ENCODE assay signal across 8 mouse cellular contexts in genomic region chr11:116671845-116672434, GRCm38 (mm10). TPM values are rescaled to one million over a fixed set of nuclear protein-coding genes. Genes with fewer than 3 reads are reported as not detected.
DNase-seq lines count a peak whose midpoint lies in the region; ATAC-seq lines count a peak whose summit lies in the region.

No protein-coding gene starts in this region.

- H3K4me2 ChIP-seq in limb, embryonic 13.5 days (replicated peaks) = peak overlapping the region; percentile 92
- H3K4me2 ChIP-seq in stomach, embryonic 15.5 days = peak overlapping the region; percentile 77

- no peaks in the 10 kb centered on the region for H3K27me3 ChIP-seq in limb, embryonic 13.5 days
- H3K27me3 ChIP-seq in stomach, embryonic 15.5 days (replicated peaks) = 0 out of 2 replicates have a peak, but pooled peaks cover 9% of the 10 kb centered on the region

- peak; percentile 44 for DNase-seq in cerebellum, adult 9-11 months
- DNase-seq in cerebellum, postnatal 14 days = no peak
- peak; percentile 36 for DNase-seq in thymus, postnatal 4 days
- DNase-seq in thymus, postnatal 10 days (ENCODE audit: low spot score in 2 of 2) = no peak
- DNase-seq in adrenal gland, adult (ENCODE audit: inconsistent age in 2 of 2, low spot score in 1 of 2) = no peak
- no peak for DNase-seq in adrenal gland, postnatal 25 days

- peaks cover 39% of the 10 kb centered on the region for H3K4me1 ChIP-seq in limb, embryonic 13.5 days
- peaks cover 30% of the 10 kb centered on the region for H3K4me1 ChIP-seq in stomach, embryonic 15.5 days

- no peak; the same call in 1 of the 2 replicates for ATAC-seq in limb, embryonic 13.5 days (ENCODE audit: low FRiP score, low read depth)
- ATAC-seq in stomach, embryonic 15.5 days (ENCODE audit: insufficient read depth, low FRiP score, low read depth) = no peak

- peak overlapping the region; percentile 81 for H3K27ac ChIP-seq in limb, embryonic 13.5 days
- peak overlapping the region; percentile 64 for H3K27ac ChIP-seq in stomach, embryonic 15.5 days

- no peaks in the 10 kb centered on the region for H3K9me3 ChIP-seq in limb, embryonic 13.5 days
- no peaks in the 10 kb centered on the region for H3K9me3 ChIP-seq in stomach, embryonic 15.5 days

- peak overlapping the region; percentile 91 for H3K4me3 ChIP-seq in limb, embryonic 13.5 days
- H3K4me3 ChIP-seq in stomach, embryonic 15.5 days (replicated peaks) = peak overlapping the region; percentile 70

- WGBS in limb, embryonic 13.5 days = under 1% methylated on average over 24 of the region's 24 CpGs
- under 1% methylated on average over 24 of the region's 24 CpGs for WGBS in stomach, embryonic 15.5 days

- H3K9ac ChIP-seq in limb, embryonic 13.5 days = peak overlapping the region; percentile 93
- H3K9ac ChIP-seq in stomach, embryonic 15.5 days = peak overlapping the region; percentile 65

- peaks cover 42% of the 10 kb centered on the region for H3K36me3 ChIP-seq in limb, embryonic 13.5 days
- peaks cover 38% of the 10 kb centered on the region for H3K36me3 ChIP-seq in stomach, embryonic 15.5 days

RNA-seq across cellular contexts. Expression of gene Cygb, which starts 17.8 kb away (rescaled TPM):
- polyA plus RNA-seq in limb, embryonic 13.5 days (2015; fragmentation: Nextera tagmentation; extraction: Ambion mirVana) = 6.0 and 7.2 TPM in 2 replicates
- 16.7 and 17.7 TPM in 2 replicates for polyA plus RNA-seq in stomach, embryonic 15.5 days (2015; fragmentation: Nextera tagmentation; extraction: Ambion mirVana)
- 18.7 and 25.4 TPM in 2 replicates for total RNA-seq in adrenal gland, postnatal 25 days (2021)

RNA-seq across cellular contexts. Expression of gene Prcd, which starts 18.6 kb away (rescaled TPM):
- polyA plus RNA-seq in limb, embryonic 13.5 days (2015; fragmentation: Nextera tagmentation; extraction: Ambion mirVana) = 0.56 and 0.83 TPM in 2 replicates
- 1.2 and 1.3 TPM in 2 replicates for polyA plus RNA-seq in stomach, embryonic 15.5 days (2015; fragmentation: Nextera tagmentation; extraction: Ambion mirVana)
- total RNA-seq in adrenal gland, postnatal 25 days (2021) = 9.2 and 13.0 TPM in 2 replicates

RNA-seq across cellular contexts. Expression of gene Rhbdf2, which starts 45.1 kb away (rescaled TPM):
- polyA plus RNA-seq in limb, embryonic 13.5 days (2015; fragmentation: Nextera tagmentation; extraction: Ambion mirVana) = 4.0 and 5.1 TPM in 2 replicates
- polyA plus RNA-seq in stomach, embryonic 15.5 days (2015; fragmentation: Nextera tagmentation; extraction: Ambion mirVana) = 7.4 and 7.5 TPM in 2 replicates
- total RNA-seq in adrenal gland, postnatal 25 days (2021) = 17.7 and 24.6 TPM in 2 replicates

Comparison
In these comparisons a context has a peak if more than half of its experiments do, and no peak if none do; other contexts are left out.
1. DNase-seq: peak in cerebellum, adult 9-11 months (single experiment) and thymus, postnatal 4 days (single experiment); none in cerebellum, postnatal 14 days (0 of 2), thymus, postnatal 10 days (0 of 2), adrenal gland, adult (0 of 2) and adrenal gland, postnatal 25 days (single experiment).